Mouse (Mus musculus) hindbrain, embryonic 12.5 days (tissue): ENCODE results near the gene Tlr8. TPM values are rescaled to one million over a fixed set of nuclear protein-coding genes. Genes with fewer than 3 reads are reported as not detected.
"Not testable (repeated sequence)": the region's sequence is repeated elsewhere in the genome, so short reads cannot be mapped to it uniquely, and the experiment has no call there.

Experiments
- ATAC-seq: fragments of 200-750 bp; cut with Nextera tagmentation; 2 replicates; pipeline ENCODE4 v1.8.0; 2017; ENCODE audit warnings: moderate TSS enrichment; ENCODE audit not compliant: low FRiP score
- H3K27ac ChIP-seq: fragments of 300-500 bp; sonication (generic); 2 replicates; pipeline ENCODE4 v1.5.1; 2016; ENCODE audit warnings: mild to moderate bottlenecking
- H3K27me3 ChIP-seq: fragments of 300-500 bp; sonication (generic); 2 replicates; pipeline ENCODE4 v1.6.1; 2016; ENCODE audit warnings: mild to moderate bottlenecking
- H3K36me3 ChIP-seq: fragments of 300-500 bp; sonication (generic); 2 replicates; pipeline ENCODE4 v1.6.1; 2016; ENCODE audit warnings: mild to moderate bottlenecking
- H3K4me1 ChIP-seq: fragments of 300-500 bp; sonication (generic); 2 replicates; pipeline ENCODE4 v1.6.1; 2016
- H3K4me2 ChIP-seq: fragments of 300-500 bp; sonication (generic); replicated peaks from 2 replicates; pipeline ENCODE4 v1.6.1; 2016; ENCODE audit warnings: mild to moderate bottlenecking
- H3K4me3 ChIP-seq: fragments of 300-500 bp; sonication (generic); 2 replicates; pipeline ENCODE4 v1.5.1; 2016; ENCODE audit warnings: mild to moderate bottlenecking
- H3K9ac ChIP-seq: fragments of 300-500 bp; sonication (generic); 2 replicates; pipeline ENCODE4 v1.6.1; 2016; ENCODE audit warnings: mild to moderate bottlenecking, moderate library complexity
- H3K9me3 ChIP-seq: fragments of 300-500 bp; sonication (generic); replicated peaks from 2 replicates; pipeline ENCODE4 v1.6.1; 2016; ENCODE audit warnings: mild to moderate bottlenecking
- WGBS: fragments of 180-500 bp; shearing (Covaris S2); methylation state at CpG from one replicate; pipeline ENCODE4 v1.1.7; 2016; 5-methylcytosine and 5-hydroxymethylcytosine counted together
- polyA plus RNA-seq: library from polyadenylated mRNA; unstranded; fragments of >200 nt; fragmentation: Nextera tagmentation; extraction: Ambion mirVana; gene quantifications from 2 replicates; pipeline ENCODE4 v1.2.1, GENCODE M21; 2016

Tlr8 gene
- polyA plus RNA-seq = 0.09 and 0.27 TPM in 2 replicates

DNA sequence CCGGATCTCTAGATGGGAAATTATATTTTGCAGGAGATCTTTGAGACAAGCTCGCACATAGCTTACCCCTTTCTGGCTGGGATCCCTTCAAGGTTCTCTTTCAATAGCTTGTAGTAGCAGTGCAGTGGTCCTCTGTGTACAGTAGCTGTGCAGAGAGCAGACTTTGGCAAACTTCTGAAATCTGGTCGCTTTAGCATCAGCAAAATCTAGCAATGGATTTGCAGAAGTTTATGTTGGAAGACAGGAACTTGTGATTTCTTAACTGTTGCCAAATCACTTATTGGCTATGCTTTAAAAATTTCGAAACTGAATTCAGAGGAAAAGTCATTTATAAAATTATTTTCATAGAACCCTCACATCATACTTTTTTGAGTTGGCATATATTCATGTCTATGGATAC, at the start of gene Tlr8:
Gene Tlr8, minus strand, starts transcription at position 244 of the 400 bp plus-strand sequence.
- H3K27me3 ChIP-seq = peaks cover 16% of the 10 kb centered on the region
- no peaks in the 10 kb centered on the region for H3K36me3 ChIP-seq
- no peak within 1 kb of the TSS for H3K9ac ChIP-seq
- no peak for ATAC-seq
- no peak within 1 kb of the TSS for H3K4me3 ChIP-seq
- H3K27ac ChIP-seq = no peak within 1 kb of the TSS
- no peaks in the 10 kb centered on the region for H3K9me3 ChIP-seq
- 78% methylated on average over 4 of the region's 4 CpGs for WGBS
- H3K4me1 ChIP-seq = no peaks in the 10 kb centered on the region
- no peak within 1 kb of the TSS for H3K4me2 ChIP-seq

DNA sequence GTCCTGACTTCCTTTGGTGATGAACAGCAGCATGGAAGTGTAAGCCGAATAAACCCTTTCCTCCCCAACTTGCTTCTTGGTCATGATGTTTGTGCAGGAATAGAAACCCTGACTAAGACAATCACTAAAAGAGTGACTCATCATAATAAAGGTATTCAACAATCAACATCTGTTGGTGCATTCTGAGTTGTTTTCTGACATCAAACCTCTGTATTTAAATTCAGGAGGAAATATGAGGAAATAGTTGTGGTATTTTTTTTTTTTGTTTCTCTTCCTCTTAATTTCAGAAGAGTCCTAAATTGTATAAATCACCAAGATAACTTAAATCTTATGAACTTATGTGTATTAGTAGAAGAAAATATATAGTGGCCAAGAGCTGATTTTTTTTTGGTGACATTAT, 37.9 kb upstream of the Tlr8 start:
- 100% methylated on average over 1 of the region's 1 CpGs for WGBS
- ATAC-seq = not testable (repeated sequence)

DNA sequence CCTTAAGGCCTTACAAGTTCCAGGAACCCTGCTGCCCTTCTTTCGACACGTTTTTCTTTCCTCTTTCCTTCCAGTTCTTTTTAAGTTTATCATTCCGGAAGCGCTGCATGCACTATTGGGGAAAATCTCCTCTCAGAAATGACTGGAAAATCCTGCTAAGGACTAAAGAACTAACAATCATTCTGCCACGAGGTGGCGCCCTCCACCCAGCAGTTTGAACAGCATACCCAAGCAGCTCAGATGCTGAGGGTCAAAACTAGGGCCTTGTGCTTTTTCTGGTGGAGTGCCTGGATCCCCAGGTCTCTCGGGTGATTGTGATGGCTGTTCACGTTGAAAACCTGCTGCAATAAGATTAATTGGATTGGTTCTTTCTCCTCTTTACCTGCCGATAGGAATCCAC, 12.8 kb upstream of the Tlr8 start:
- 28% methylated on average over 9 of the region's 9 CpGs for WGBS
- H3K27ac ChIP-seq = no peak overlapping the region
- H3K4me2 ChIP-seq = peak overlapping the region; percentile 25
- H3K27me3 ChIP-seq = peaks cover 18% of the 10 kb centered on the region; the same call in 1 of the 2 replicates
- H3K4me1 ChIP-seq = no peaks in the 10 kb centered on the region
- H3K9ac ChIP-seq = no peak overlapping the region
- no peak overlapping the region for H3K4me3 ChIP-seq
- H3K36me3 ChIP-seq = no peaks in the 10 kb centered on the region
- no peaks in the 10 kb centered on the region for H3K9me3 ChIP-seq
- no peak for ATAC-seq

More for the DNA sequence above, 37.9 kb upstream of the Tlr8 start:
- H3K4me1 ChIP-seq, H3K9ac ChIP-seq, H3K9me3 ChIP-seq, H3K4me2 ChIP-seq, H3K4me3 ChIP-seq, H3K27me3 ChIP-seq, H3K36me3 ChIP-seq, H3K27ac ChIP-seq: not testable (repeated sequence)

DNA sequence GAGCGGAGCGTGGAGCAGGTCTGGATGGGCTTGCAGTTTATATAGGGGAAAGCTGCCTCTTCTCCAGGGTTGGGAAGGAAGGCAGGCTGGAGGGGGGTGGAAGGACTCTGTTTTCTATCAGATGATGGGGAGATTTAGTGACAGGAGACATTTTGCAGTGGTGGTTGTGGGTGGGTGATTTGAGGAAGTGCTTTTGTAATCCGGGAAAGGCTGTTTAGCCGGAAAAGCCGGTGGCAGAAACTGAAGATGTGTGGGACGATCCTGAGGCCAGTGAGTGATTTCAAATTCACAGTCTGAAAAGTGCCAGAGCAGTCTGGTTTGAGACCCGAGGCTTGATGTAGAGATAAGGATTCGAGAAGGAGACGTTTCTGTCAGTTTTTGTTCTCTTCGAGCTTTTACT, 12.4 kb upstream of the Tlr8 start:
- no peak overlapping the region for H3K27ac ChIP-seq
- H3K4me3 ChIP-seq = no peak overlapping the region
- peak overlapping the region; percentile 25 for H3K4me2 ChIP-seq
- no peak overlapping the region for H3K9ac ChIP-seq
- H3K9me3 ChIP-seq = no peaks in the 10 kb centered on the region
- H3K36me3 ChIP-seq = no peaks in the 10 kb centered on the region
- WGBS = 66% methylated on average over 10 of the region's 10 CpGs
- no peak for ATAC-seq
- no peaks in the 10 kb centered on the region for H3K4me1 ChIP-seq
- H3K27me3 ChIP-seq = peaks cover 18% of the 10 kb centered on the region; the same call in 1 of the 2 replicates

DNA sequence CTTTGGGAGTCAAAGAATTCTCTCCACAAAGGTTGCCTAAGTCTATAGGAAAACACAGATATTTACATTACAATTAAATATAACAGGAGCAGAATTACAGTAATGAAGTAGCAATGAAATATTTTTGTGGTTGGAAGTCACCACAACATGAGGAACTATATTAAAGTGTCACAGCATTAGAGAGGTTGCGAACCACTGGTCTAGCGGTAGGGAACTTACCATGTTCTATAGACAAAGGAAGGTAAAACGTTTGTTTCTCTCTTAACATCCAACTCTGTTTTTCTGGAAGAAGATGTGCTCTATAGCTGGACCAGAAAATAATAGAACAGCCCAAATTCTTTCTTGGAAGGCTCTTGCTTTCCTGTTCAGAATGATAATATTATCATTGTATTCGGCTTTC, 599 bp downstream of the Tlr8 start:
- Histone ChIP-seq H3K27ac (no peak overlapping the region), H3K27me3 (peaks cover 12% of the 10 kb centered on the region), H3K36me3 (no peaks in the 10 kb centered on the region), H3K9ac (no peak overlapping the region), H3K9me3 (no peaks in the 10 kb centered on the region), H3K4me1 (no peaks in the 10 kb centered on the region), H3K4me3 (no peak overlapping the region), H3K4me2 (no peak overlapping the region)
- WGBS = 77% methylated on average over 4 of the region's 4 CpGs
- ATAC-seq = no peak

DNA sequence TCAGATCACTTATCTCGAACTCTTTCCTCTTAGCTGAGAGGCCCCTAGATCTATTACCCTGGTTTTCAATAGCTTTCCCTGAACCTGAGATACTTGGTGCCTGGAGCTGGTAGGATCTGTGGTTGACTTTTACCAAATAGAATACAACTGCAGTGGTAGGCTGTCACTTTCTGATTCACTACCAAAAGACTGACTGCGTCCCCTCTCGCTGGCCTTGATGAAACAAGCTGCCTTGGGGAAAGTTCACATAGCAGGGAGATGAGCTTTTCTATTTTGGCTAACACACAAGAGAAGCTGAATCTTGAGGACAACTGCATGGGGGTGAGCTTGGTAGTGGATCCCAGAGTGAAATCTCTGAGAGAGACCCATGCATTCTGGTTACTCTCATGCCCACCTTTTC, 22.4 kb downstream of the Tlr8 start:
- Histone ChIP-seq H3K9me3 (no peaks in the 10 kb centered on the region), H3K27ac (no peak overlapping the region), H3K9ac (no peak overlapping the region), H3K4me1 (no peaks in the 10 kb centered on the region), H3K4me3 (no peak overlapping the region), H3K36me3 (no peaks in the 10 kb centered on the region), H3K27me3 (peaks cover 9% of the 10 kb centered on the region; the same call in 1 of the 2 replicates), H3K4me2 (no peak overlapping the region)
- no peak for ATAC-seq
- 93% methylated on average over 3 of the region's 3 CpGs for WGBS

DNA sequence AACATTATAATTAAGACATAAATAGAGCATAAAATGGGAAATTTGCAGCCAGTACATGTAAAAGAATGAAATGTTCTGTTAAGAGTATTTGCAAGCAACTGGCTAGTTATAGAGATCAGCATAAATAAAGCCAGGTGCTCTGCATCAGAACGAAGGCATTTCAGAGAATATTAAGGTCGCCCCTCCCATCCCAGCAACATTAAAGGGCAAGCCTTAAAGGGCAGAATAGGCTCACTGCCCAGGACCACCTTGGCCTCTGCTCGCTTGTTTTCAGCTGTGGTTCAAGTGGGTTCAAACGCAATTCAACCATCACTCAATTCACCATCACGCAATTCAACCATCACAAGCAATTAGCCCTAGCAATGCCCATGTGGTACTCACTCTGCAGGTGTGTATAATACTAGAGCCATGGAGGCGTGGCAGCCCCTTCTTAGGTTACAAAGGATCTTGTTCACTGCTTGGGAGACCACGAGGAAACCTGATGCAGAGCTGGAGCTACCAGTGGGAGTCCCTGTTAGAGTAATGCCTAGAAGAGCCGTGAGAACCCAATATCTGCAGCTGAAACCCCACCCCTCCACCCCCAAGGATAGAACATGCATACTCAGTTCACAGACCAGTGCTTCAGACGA, 24.7 kb downstream of the Tlr8 start:
- 63% methylated on average over 9 of the region's 9 CpGs for WGBS
- no peak overlapping the region for H3K4me3 ChIP-seq
- H3K9ac ChIP-seq = no peak overlapping the region
- H3K9me3 ChIP-seq = no peaks in the 10 kb centered on the region
- no peak overlapping the region for H3K27ac ChIP-seq
- H3K4me1 ChIP-seq = no peaks in the 10 kb centered on the region
- no peaks in the 10 kb centered on the region for H3K36me3 ChIP-seq
- no peak for ATAC-seq
- no peak overlapping the region for H3K4me2 ChIP-seq
- H3K27me3 ChIP-seq = peaks cover 9% of the 10 kb centered on the region; the same call in 1 of the 2 replicates

DNA sequence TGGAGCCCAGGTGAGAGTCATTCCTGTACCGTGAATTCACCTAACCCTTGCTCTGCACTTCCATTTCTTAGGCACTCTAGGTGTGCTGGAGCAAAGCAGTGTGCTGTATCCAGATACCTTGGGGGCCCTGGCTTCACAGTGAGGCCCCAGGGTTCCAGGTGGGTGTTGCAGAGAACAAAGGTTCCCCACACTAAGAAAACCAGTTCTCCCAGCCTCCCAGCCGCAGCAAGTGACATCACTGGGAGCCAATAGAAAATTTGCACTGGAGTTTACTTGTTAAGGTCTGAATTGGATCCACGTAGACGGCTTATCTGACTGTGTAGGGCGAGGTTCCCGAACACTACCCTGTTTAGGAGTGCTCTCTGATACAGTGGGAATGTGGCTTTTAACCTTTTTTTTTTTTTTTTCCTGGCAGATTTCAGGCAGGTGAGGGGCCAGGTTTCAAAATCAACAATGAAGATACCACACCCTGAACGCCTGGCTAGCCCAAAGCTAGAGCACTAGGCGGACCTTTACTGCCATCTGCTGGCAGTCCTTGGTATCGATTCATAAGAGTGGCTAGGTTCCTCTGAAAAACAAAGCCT, 30.9 kb downstream of the Tlr8 start:
- Histone ChIP-seq H3K4me3 (no peak overlapping the region), H3K9me3 (no peaks in the 10 kb centered on the region), H3K27ac (no peak overlapping the region), H3K27me3 (peaks cover 7% of the 10 kb centered on the region; the same call in 1 of the 2 replicates), H3K4me2 (no peak overlapping the region), H3K9ac (no peak overlapping the region), H3K4me1 (no peaks in the 10 kb centered on the region), H3K36me3 (no peaks in the 10 kb centered on the region)
- 32% methylated on average over 9 of the region's 9 CpGs for WGBS
- peak; percentile 69 for ATAC-seq

DNA sequence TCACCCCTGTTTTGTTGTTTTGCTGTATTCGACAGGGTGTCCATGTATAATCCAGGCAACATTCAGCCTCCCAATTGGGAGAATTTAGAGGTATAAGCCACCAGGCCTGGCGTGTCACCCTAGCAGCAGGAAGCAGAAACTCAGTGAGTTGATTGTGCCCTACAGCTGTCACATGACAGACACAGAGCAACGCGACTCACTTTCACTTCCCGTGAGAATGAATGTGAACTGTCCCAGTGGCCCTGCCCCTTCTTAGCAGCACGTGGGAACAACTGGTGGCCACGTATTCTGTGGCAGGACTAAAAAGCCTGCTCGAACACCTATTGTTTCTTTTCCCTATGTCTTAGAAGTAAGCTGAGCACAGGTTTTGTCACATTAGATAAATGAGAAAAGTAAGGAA, 33.0 kb downstream of the Tlr8 start:
- Histone ChIP-seq H3K4me3 (no peak overlapping the region), H3K27me3 (peaks cover 12% of the 10 kb centered on the region), H3K36me3 (no peaks in the 10 kb centered on the region), H3K9ac (no peak overlapping the region), H3K4me2 (no peak overlapping the region), H3K27ac (no peak overlapping the region), H3K9me3 (no peaks in the 10 kb centered on the region), H3K4me1 (no peaks in the 10 kb centered on the region)
- WGBS = 55% methylated on average over 8 of the region's 8 CpGs
- ATAC-seq = no peak

DNA sequence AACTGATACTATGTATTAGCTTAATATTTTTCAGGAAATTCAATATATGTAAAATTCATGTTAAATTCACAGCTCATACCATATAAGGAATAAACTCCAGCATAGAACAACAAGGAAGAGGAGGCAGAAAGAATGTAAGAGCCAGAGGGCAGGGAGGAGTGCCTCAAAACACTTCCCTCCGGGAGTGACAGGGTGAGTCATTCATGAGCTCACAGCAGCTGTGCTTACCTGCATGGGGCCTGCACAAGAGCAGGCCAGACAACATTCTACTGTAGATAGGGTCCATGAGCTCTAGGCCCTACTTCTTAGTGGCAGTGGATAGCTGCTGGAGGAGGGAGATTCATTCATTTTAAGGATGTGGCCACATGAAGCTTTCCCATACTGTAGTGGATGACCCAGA, 34.3 kb downstream of the Tlr8 start:
- H3K9me3 ChIP-seq = no peaks in the 10 kb centered on the region
- peaks cover 12% of the 10 kb centered on the region for H3K27me3 ChIP-seq
- no peaks in the 10 kb centered on the region for H3K36me3 ChIP-seq
- 71% methylated on average over 1 of the region's 1 CpGs for WGBS
- H3K4me1 ChIP-seq = no peaks in the 10 kb centered on the region
- H3K27ac ChIP-seq = no peak overlapping the region
- H3K9ac ChIP-seq = no peak overlapping the region
- no peak overlapping the region for H3K4me2 ChIP-seq
- no peak overlapping the region for H3K4me3 ChIP-seq
- ATAC-seq = no peak

DNA sequence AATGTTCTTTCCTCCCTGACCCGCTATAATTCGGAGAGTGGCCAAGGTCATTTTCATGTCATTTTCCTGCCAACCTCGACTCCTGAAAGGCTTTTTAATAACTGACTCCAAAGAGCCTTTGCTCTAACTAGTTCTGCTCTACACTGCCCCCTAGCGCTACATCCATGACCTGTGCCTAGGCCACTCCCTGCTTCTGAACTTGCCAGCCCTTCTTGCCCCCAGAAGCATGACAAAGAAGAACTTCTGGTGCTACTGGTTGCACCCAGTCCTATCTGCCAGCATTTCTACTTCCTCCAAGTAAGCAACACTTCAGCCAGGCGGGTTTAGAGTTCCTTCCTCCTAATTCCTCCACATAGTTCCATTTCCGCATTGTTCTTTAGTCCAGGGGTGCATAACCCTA, 34.9 kb downstream of the Tlr8 start:
- Histone ChIP-seq H3K4me3 (no peak overlapping the region), H3K4me1 (no peaks in the 10 kb centered on the region), H3K27ac (no peak overlapping the region), H3K9me3 (no peaks in the 10 kb centered on the region), H3K4me2 (no peak overlapping the region), H3K36me3 (no peaks in the 10 kb centered on the region), H3K9ac (no peak overlapping the region), H3K27me3 (peaks cover 12% of the 10 kb centered on the region)
- 35% methylated on average over 6 of the region's 6 CpGs for WGBS
- ATAC-seq = no peak

DNA sequence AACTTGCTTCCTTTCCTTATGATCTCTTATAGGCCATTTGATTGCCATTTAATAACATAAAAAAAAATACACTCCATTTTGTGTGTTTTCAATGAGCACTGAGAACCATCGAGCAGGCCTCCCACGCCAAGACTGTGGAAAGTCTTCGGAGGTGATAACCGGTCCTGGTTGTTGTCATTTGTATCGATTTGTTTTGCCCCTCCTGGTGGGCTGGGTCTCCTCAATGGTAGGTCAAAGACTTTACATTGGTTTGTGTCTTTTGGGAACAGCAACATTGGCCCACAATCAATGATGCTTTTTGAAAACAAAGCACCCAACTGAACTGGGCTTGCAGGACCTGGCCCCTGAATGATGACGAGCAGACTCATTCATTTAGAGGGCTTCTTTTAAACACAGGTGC, 36.4 kb downstream of the Tlr8 start:
- Histone ChIP-seq H3K27me3 (peaks cover 12% of the 10 kb centered on the region), H3K9me3 (no peaks in the 10 kb centered on the region), H3K4me1 (no peaks in the 10 kb centered on the region), H3K27ac (no peak overlapping the region), H3K9ac (no peak overlapping the region), H3K4me3 (no peak overlapping the region), H3K36me3 (no peaks in the 10 kb centered on the region), H3K4me2 (no peak overlapping the region)
- ATAC-seq = no peak
- WGBS = 90% methylated on average over 6 of the region's 6 CpGs

DNA sequence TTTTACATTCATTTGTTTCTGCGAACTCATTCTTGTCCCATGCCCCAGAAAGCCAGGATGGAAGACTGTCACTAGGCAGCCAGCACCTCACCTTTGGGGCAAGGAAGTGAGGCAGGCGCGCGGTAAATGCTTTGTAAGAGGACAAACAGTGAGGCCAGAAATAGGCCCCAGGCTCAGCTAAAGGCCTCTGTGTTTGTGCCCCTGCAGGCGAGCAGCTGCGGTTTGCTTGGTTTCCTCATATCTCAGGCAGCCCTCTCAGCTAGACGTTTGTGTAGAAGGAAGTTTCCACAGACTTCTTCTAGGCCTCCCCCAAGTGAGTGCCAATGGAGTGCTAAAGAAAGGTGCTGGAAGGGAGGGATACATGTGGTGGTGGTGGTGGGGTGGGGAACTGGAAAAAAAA, 37.0 kb downstream of the Tlr8 start:
- WGBS = 79% methylated on average over 7 of the region's 7 CpGs
- no peak overlapping the region for H3K4me3 ChIP-seq
- no peaks in the 10 kb centered on the region for H3K9me3 ChIP-seq
- H3K27me3 ChIP-seq = peaks cover 8% of the 10 kb centered on the region
- no peaks in the 10 kb centered on the region for H3K36me3 ChIP-seq
- no peak for ATAC-seq
- H3K27ac ChIP-seq = no peak overlapping the region
- no peak overlapping the region for H3K9ac ChIP-seq
- H3K4me1 ChIP-seq = no peaks in the 10 kb centered on the region
- no peak overlapping the region for H3K4me2 ChIP-seq
